Mouse (Mus musculus) megakaryocyte, adult 5-6 weeks (primary cell): ENCODE measurements around the gene Gm5916. TPM values are rescaled to one million over a fixed set of nuclear protein-coding genes. Genes with fewer than 3 reads are reported as not detected.

ENCODE experiments used
- ATAC-seq: 2 replicates; pipeline ENCODE4 v1.8.0; 2016; ENCODE audit warnings: mild to moderate bottlenecking, inconsistent platforms; ENCODE audit not compliant: poor library complexity, severe bottlenecking
- total RNA-seq, 2 experiments: library from RNA; stranded (forward) in 1 of 2; stranded (reverse) in 1 of 2; fragments of 153-499, 151-499 nt in 1 of 2; fragments of 221-1000, 200-1000 nt in 1 of 2; gene quantifications; 2 replicates each; pipeline versions ENCODE4 v1.2.3 to v1.2.4; 2015 to 2017

Gm5916 gene
- total RNA-seq (2015) (not detected in 2 replicates), total RNA-seq (2017) (not detected in 2 replicates)

DNA sequence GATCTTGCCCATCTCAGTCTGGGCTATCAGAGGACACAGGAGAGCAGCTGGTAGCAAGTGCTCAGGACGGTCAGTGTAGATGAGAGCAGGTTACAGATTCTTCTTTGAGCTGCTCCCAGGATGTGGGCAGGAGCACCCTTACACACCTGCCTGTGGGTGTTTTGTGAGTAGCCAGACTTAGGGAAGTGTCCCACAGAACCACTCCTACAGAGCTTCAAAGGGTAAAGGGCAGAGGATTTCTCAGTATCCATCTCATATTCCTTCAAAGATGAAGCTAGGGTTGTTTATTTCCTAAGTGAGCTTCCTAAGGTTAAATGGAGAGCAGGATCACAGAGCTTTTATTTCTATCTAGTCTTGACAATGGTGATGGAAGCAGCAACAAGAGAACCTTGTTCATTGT, at the start of gene Gm5916:
TSS of gene Gm5916 (minus strand) at position 101 of the 400 bp plus-strand sequence.
- ATAC-seq, result no peak

Other genes starting within 250 kb of the Gm5916 start
- gene 9230113P08Rik, start 220.4 kb downstream of the Gm5916 start, total RNA-seq (2015), result not detected in 2 replicates
- gene 9230113P08Rik, start 220.4 kb downstream of the Gm5916 start, total RNA-seq (2017), result not detected in 2 replicates